Mouse (Mus musculus): ENCODE data around the gene Cabp2.

DNA sequence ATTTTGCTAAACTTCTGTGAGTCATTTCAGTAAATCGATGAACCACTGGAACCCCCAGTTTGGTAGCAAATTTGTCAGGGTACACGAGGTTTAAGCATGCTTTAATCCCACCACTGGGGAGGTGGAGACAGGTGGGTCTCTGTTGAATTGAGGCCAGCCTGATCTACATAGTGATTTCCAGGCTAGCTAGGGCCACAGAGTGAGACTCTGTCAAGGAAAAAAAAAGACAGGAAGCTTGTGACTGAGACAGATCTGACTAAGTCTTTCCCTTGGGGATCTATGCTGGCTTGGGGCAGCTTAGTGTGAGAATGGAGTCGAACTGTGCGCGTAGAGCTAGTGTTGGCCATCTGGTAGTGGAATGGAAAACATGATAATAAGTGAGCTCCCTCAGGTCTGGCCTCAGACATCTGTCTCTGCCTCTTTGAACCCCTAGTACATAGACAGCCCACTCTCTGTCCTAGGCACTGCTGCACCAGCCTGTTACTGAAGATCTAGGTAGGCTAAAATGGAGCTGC is 28.8 kb upstream of the Cabp2 start:
- TF ChIP-seq CTCF (IDR thresholded peaks at IDR 0.05; ENCODE audit: extremely low read depth, insufficient read depth, low read length): no peak
- no peak for TF ChIP-seq POLR2A (IDR thresholded peaks at IDR 0.05; ENCODE audit: extremely low read depth, insufficient read depth, low read length)
